Mouse (Mus musculus) liver, embryonic 14.5 days (tissue): ENCODE results near the gene Hacd1.
A peak's percentile ranks its signal among the peaks of the same experiment; 100 is the strongest.

Source experiments
- CTCF ChIP-seq: IDR thresholded peaks from 2 replicates; pipeline ENCODE4 v1.5.1; 2016; ENCODE audit warnings: antibody characterized with exemption, low read depth, control low read depth
- EP300 ChIP-seq: IDR thresholded peaks from 2 replicates; pipeline ENCODE4 v1.6.1; 2016; ENCODE audit warnings: antibody characterized with exemption, low read depth

- TF ChIP-seq CTCF (peak; percentile 37; the same call in 1 of the 2 replicates), EP300 (no peak)
Observed at GRCm38 (mm10) chr2:13938118-13938517, 117.8 kb downstream of the Hacd1 start.
